Mouse (Mus musculus): ENCODE measurements around the gene St6gal1. TPM values are rescaled to one million over a fixed set of nuclear protein-coding genes. Genes with fewer than 3 reads are reported as not detected.
A peak's percentile ranks its signal among the peaks of the same experiment; 100 is the strongest.

Gene St6gal1
- polyA plus RNA-seq, 1 experiment from 2014 or later = 21.0 TPM

GRCm38 (mm10) chr16:23264999-23265398 is 40.5 kb downstream of the St6gal1 start:
- ATAC-seq (ENCODE audit: low read depth) (no peak), DNase-seq (ENCODE audit: low spot score) (no peak)
- no peak overlapping the region for H3K4me2 ChIP-seq (ENCODE audit: low read depth, low read length)
- H3K4me1 ChIP-seq (ENCODE audit: control insufficient read depth, insufficient read depth, low read length) = peaks cover 14% of the 10 kb centered on the region
- H3K9me3 ChIP-seq (ENCODE audit: control insufficient read depth, low read length) = 0 out of 2 replicates have a peak, but pooled peaks cover 3% of the 10 kb centered on the region
- WGBS = 86% methylated on average over 12 of the region's 12 CpGs
- H3K4me3 ChIP-seq (ENCODE audit: low read depth, low read length) = no peak overlapping the region
- H3K27ac ChIP-seq (replicated peaks; ENCODE audit: low read depth, low read length) = no peak overlapping the region
- no peaks in the 10 kb centered on the region for H3K27me3 ChIP-seq (replicated peaks; ENCODE audit: control insufficient read depth, insufficient read depth, low read length)
- no peak overlapping the region for H3K9ac ChIP-seq (ENCODE audit: low read depth, low read length)
- H3K36me3 ChIP-seq (ENCODE audit: control insufficient read depth, insufficient read depth, low read length) = peaks cover 13% of the 10 kb centered on the region; the same call in 1 of the 2 replicates

GRCm38 (mm10) chr16:23265481-23265880 is 40.9 kb downstream of the St6gal1 start:
- H3K9me3 ChIP-seq (ENCODE audit: control insufficient read depth, low read length) = 0 out of 2 replicates have a peak, but pooled peaks cover 3% of the 10 kb centered on the region
- H3K9ac ChIP-seq (ENCODE audit: low read depth, low read length) = no peak overlapping the region
- no peak overlapping the region for H3K27ac ChIP-seq (replicated peaks; ENCODE audit: low read depth, low read length)
- peak; percentile 35 for DNase-seq (ENCODE audit: low spot score)
- H3K4me1 ChIP-seq (ENCODE audit: control insufficient read depth, insufficient read depth, low read length) = peaks cover 19% of the 10 kb centered on the region
- 68% methylated on average over 6 of the region's 6 CpGs for WGBS
- no peak for ATAC-seq (ENCODE audit: low read depth)
- H3K36me3 ChIP-seq (ENCODE audit: control insufficient read depth, insufficient read depth, low read length) = peaks cover 13% of the 10 kb centered on the region; the same call in 1 of the 2 replicates
- H3K27me3 ChIP-seq (replicated peaks; ENCODE audit: control insufficient read depth, insufficient read depth, low read length) = no peaks in the 10 kb centered on the region
- no peak overlapping the region for H3K4me2 ChIP-seq (ENCODE audit: low read depth, low read length)
- no peak overlapping the region for H3K4me3 ChIP-seq (ENCODE audit: low read depth, low read length)

GRCm38 (mm10) chr16:23266293-23266692 is 41.8 kb downstream of the St6gal1 start:
- H3K4me1 ChIP-seq (ENCODE audit: control insufficient read depth, insufficient read depth, low read length) = peaks cover 26% of the 10 kb centered on the region

GRCm38 (mm10) chr16:23266896-23267295 is 42.4 kb downstream of the St6gal1 start:
- Histone ChIP-seq H3K4me1 (ENCODE audit: control insufficient read depth, insufficient read depth, low read length) (peaks cover 27% of the 10 kb centered on the region), H3K36me3 (ENCODE audit: control insufficient read depth, insufficient read depth, low read length) (peaks cover 13% of the 10 kb centered on the region; the same call in 1 of the 2 replicates), H3K4me2 (ENCODE audit: low read depth, low read length) (no peak overlapping the region), H3K9me3 (ENCODE audit: control insufficient read depth, low read length) (0 out of 2 replicates have a peak, but pooled peaks cover 3% of the 10 kb centered on the region), H3K27me3 (replicated peaks; ENCODE audit: control insufficient read depth, insufficient read depth, low read length) (no peaks in the 10 kb centered on the region), H3K4me3 (ENCODE audit: low read depth, low read length) (no peak overlapping the region), H3K9ac (ENCODE audit: low read depth, low read length) (no peak overlapping the region), H3K27ac (replicated peaks; ENCODE audit: low read depth, low read length) (no peak overlapping the region)
- ATAC-seq (ENCODE audit: low read depth) (no peak), DNase-seq (ENCODE audit: low spot score) (no peak)
- WGBS = 78% methylated on average over 4 of the region's 4 CpGs

More at GRCm38 (mm10) chr16:23266293-23266692, 41.8 kb downstream of the St6gal1 start:
- H3K9me3 ChIP-seq (ENCODE audit: control insufficient read depth, low read length) = 0 out of 2 replicates have a peak, but pooled peaks cover 3% of the 10 kb centered on the region
- no peak for DNase-seq (ENCODE audit: low spot score)
- peaks cover 13% of the 10 kb centered on the region; the same call in 1 of the 2 replicates for H3K36me3 ChIP-seq (ENCODE audit: control insufficient read depth, insufficient read depth, low read length)
- no peak overlapping the region for H3K27ac ChIP-seq (replicated peaks; ENCODE audit: low read depth, low read length)
- H3K4me2 ChIP-seq (ENCODE audit: low read depth, low read length) = no peak overlapping the region
- 91% methylated on average over 11 of the region's 11 CpGs for WGBS
- H3K9ac ChIP-seq (ENCODE audit: low read depth, low read length) = no peak overlapping the region
- no peak overlapping the region for H3K4me3 ChIP-seq (ENCODE audit: low read depth, low read length)
- H3K27me3 ChIP-seq (replicated peaks; ENCODE audit: control insufficient read depth, insufficient read depth, low read length) = no peaks in the 10 kb centered on the region
- no peak for ATAC-seq (ENCODE audit: low read depth)

- 70% methylated on average over 7 of the region's 7 CpGs for WGBS
- Histone ChIP-seq H3K4me3 (ENCODE audit: low read depth, low read length) (no peak overlapping the region), H3K4me1 (ENCODE audit: control insufficient read depth, insufficient read depth, low read length) (peaks cover 31% of the 10 kb centered on the region), H3K4me2 (ENCODE audit: low read depth, low read length) (no peak overlapping the region), H3K27ac (replicated peaks; ENCODE audit: low read depth, low read length) (no peak overlapping the region), H3K36me3 (ENCODE audit: control insufficient read depth, insufficient read depth, low read length) (peaks cover 13% of the 10 kb centered on the region; the same call in 1 of the 2 replicates), H3K9ac (ENCODE audit: low read depth, low read length) (no peak overlapping the region), H3K9me3 (ENCODE audit: control insufficient read depth, low read length) (0 out of 2 replicates have a peak, but pooled peaks cover 3% of the 10 kb centered on the region), H3K27me3 (replicated peaks; ENCODE audit: control insufficient read depth, insufficient read depth, low read length) (no peaks in the 10 kb centered on the region)
- ATAC-seq (ENCODE audit: low read depth) (no peak), DNase-seq (ENCODE audit: low spot score) (no peak)
Observed at GRCm38 (mm10) chr16:23268231-23268630, 43.7 kb downstream of the St6gal1 start.

- 75% methylated on average over 17 of the region's 17 CpGs for WGBS
- Histone ChIP-seq H3K9ac (ENCODE audit: low read depth, low read length) (no peak overlapping the region), H3K9me3 (ENCODE audit: control insufficient read depth, low read length) (no peaks in the 10 kb centered on the region), H3K27me3 (replicated peaks; ENCODE audit: control insufficient read depth, insufficient read depth, low read length) (no peaks in the 10 kb centered on the region), H3K4me1 (ENCODE audit: control insufficient read depth, insufficient read depth, low read length) (peaks cover 31% of the 10 kb centered on the region), H3K4me3 (ENCODE audit: low read depth, low read length) (no peak overlapping the region), H3K36me3 (ENCODE audit: control insufficient read depth, insufficient read depth, low read length) (peaks cover 9% of the 10 kb centered on the region; the same call in 1 of the 2 replicates), H3K4me2 (ENCODE audit: low read depth, low read length) (no peak overlapping the region), H3K27ac (replicated peaks; ENCODE audit: low read depth, low read length) (0 out of 2 replicates have a peak overlapping the region, but pooled peaks have one; percentile 74)
- DNase-seq (ENCODE audit: low spot score) = no peak
- no peak for ATAC-seq (ENCODE audit: low read depth)
Observed at GRCm38 (mm10) chr16:23269056-23269983, 44.8 kb downstream of the St6gal1 start.

GRCm38 (mm10) chr16:23269984-23270912 is 45.7 kb downstream of the St6gal1 start:
- Histone ChIP-seq H3K4me1 (ENCODE audit: control insufficient read depth, insufficient read depth, low read length) (peaks cover 31% of the 10 kb centered on the region), H3K9ac (ENCODE audit: low read depth, low read length) (no peak overlapping the region), H3K36me3 (ENCODE audit: control insufficient read depth, insufficient read depth, low read length) (0 out of 2 replicates have a peak, but pooled peaks cover 6% of the 10 kb centered on the region), H3K27ac (replicated peaks; ENCODE audit: low read depth, low read length) (peak overlapping the region; percentile 74), H3K4me3 (ENCODE audit: low read depth, low read length) (no peak overlapping the region), H3K9me3 (ENCODE audit: control insufficient read depth, low read length) (no peaks in the 10 kb centered on the region), H3K27me3 (replicated peaks; ENCODE audit: control insufficient read depth, insufficient read depth, low read length) (no peaks in the 10 kb centered on the region), H3K4me2 (ENCODE audit: low read depth, low read length) (peak overlapping the region; percentile 16; the same call in 1 of the 2 replicates)
- WGBS = 13% methylated on average over 10 of the region's 10 CpGs
- ATAC-seq (ENCODE audit: low read depth) = peak; percentile 88
- peak; percentile 93 for DNase-seq (ENCODE audit: low spot score)

- H3K4me2 ChIP-seq (ENCODE audit: low read depth, low read length) = no peak overlapping the region
- 0 out of 2 replicates have a peak, but pooled peaks cover 6% of the 10 kb centered on the region for H3K36me3 ChIP-seq (ENCODE audit: control insufficient read depth, insufficient read depth, low read length)
- ATAC-seq (ENCODE audit: low read depth) = peak; percentile 48
- H3K27me3 ChIP-seq (replicated peaks; ENCODE audit: control insufficient read depth, insufficient read depth, low read length) = no peaks in the 10 kb centered on the region
- no peak overlapping the region for H3K9ac ChIP-seq (ENCODE audit: low read depth, low read length)
- no peaks in the 10 kb centered on the region for H3K9me3 ChIP-seq (ENCODE audit: control insufficient read depth, low read length)
- H3K4me3 ChIP-seq (ENCODE audit: low read depth, low read length) = no peak overlapping the region
- DNase-seq (ENCODE audit: low spot score) = no peak
- WGBS = 14% methylated on average over 2 of the region's 3 CpGs
- H3K27ac ChIP-seq (replicated peaks; ENCODE audit: low read depth, low read length) = peak overlapping the region; percentile 9; the same call in 1 of the 2 replicates
- peaks cover 31% of the 10 kb centered on the region for H3K4me1 ChIP-seq (ENCODE audit: control insufficient read depth, insufficient read depth, low read length)
Observed at GRCm38 (mm10) chr16:23270913-23271253, 46.3 kb downstream of the St6gal1 start.
